Mouse (Mus musculus) kidney, postnatal 0 days (tissue): ENCODE measurements at regions not wholly inside any gene's neighbourhood (a gene's known extent, or its start where the extent isn't known, plus 50 kb on each side); places are given as distances from the start of the nearest gene placed in this dataset.

ENCODE experiments used
- ATAC-seq: fragments of 200-750 bp; cut with Nextera tagmentation; replicated peaks from 2 replicates; pipeline ENCODE4 v1.8.0; 2017; ENCODE audit warnings: low read depth, moderate number of reproducible peaks, moderate TSS enrichment, moderate library complexity; ENCODE audit not compliant: low FRiP score
- DNase-seq: peaks from one replicate; pipeline ENCODE4 v3.0.0-alpha.2; 2016; ENCODE audit warnings: low spot score
- H3K27ac ChIP-seq: fragments of 300-500 bp; sonication (generic); 2 replicates; pipeline ENCODE4 v1.5.1; 2014; ENCODE audit warnings: mild to moderate bottlenecking
- H3K27me3 ChIP-seq: fragments of 300-500 bp; sonication (generic); 2 replicates; pipeline ENCODE4 v1.6.1; 2014; ENCODE audit warnings: low read length, mixed read lengths; ENCODE audit not compliant: insufficient read depth
- H3K36me3 ChIP-seq: fragments of 300-500 bp; sonication (generic); 2 replicates; pipeline ENCODE4 v1.6.1; 2014; ENCODE audit warnings: low read length, mixed read lengths; ENCODE audit not compliant: insufficient read depth
- H3K4me1 ChIP-seq: fragments of 300-500 bp; sonication (generic); replicated peaks from 2 replicates; pipeline ENCODE4 v1.6.1; 2014; ENCODE audit warnings: antibody characterized with exemption, low read length, mixed read lengths; ENCODE audit not compliant: insufficient read depth
- H3K4me2 ChIP-seq: fragments of 300-500 bp; sonication (generic); 2 replicates; pipeline ENCODE4 v1.6.1; 2014; ENCODE audit warnings: mild to moderate bottlenecking, low read length, moderate library complexity, mixed read lengths
- H3K4me3 ChIP-seq: fragments of 300-500 bp; sonication (generic); replicated peaks from 2 replicates; pipeline ENCODE4 v1.5.1; 2014; ENCODE audit warnings: low read depth, low read length
- H3K9ac ChIP-seq: fragments of 300-500 bp; sonication (generic); 2 replicates; pipeline ENCODE4 v1.6.1; 2014; ENCODE audit warnings: low read depth, low read length
- H3K9me3 ChIP-seq: fragments of 300-500 bp; sonication (generic); replicated peaks from 2 replicates; pipeline ENCODE4 v1.6.1; 2016; ENCODE audit warnings: low read length, inconsistent platforms, mixed read lengths
- CTCF ChIP-seq: IDR thresholded peaks from 2 replicates; pipeline ENCODE4 v1.5.1; 2016; ENCODE audit warnings: antibody characterized with exemption, low read depth, mild to moderate bottlenecking, moderate library complexity
- WGBS: fragments of 180-500 bp; shearing (Covaris S2); extraction: QIAGEN DNeasy Blood & Tissue Kit; methylation state at CpG from one replicate; pipeline ENCODE4 v1.1.7; 2014; 5-methylcytosine and 5-hydroxymethylcytosine counted together

DNA sequence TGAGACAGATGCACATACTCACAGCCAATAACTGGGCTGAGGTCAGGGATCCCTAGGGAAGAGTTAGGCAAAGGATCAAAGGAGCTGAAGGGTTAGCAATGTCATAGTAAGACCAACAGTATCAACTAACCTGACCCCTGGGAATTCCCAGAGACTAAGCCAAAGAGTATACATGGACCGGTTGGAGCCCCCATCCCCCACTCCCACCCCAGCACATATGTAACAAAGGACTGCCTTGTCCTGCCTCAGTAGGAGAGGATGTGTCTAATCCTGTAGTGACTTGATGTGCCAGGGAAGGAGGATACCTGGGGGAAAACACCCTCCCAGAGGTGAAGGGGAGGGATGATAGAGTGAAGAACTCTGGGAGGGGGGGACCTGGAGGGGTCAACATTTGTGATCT, 119.4 kb upstream of the Gimd1 start:
- DNase-seq (no peak), ATAC-seq (no peak)
- no peak for TF ChIP-seq CTCF
- H3K9ac ChIP-seq: no peak overlapping the region
- no peak overlapping the region for H3K4me2 ChIP-seq
- no peak overlapping the region for H3K4me3 ChIP-seq
- H3K36me3 ChIP-seq: no peaks in the 10 kb centered on the region
- no peaks in the 10 kb centered on the region for H3K27me3 ChIP-seq
- H3K9me3 ChIP-seq: no peaks in the 10 kb centered on the region
- no peak overlapping the region for H3K27ac ChIP-seq
- WGBS: 44% methylated on average over 1 of the region's 1 CpGs
- H3K4me1 ChIP-seq: no peaks in the 10 kb centered on the region

DNA sequence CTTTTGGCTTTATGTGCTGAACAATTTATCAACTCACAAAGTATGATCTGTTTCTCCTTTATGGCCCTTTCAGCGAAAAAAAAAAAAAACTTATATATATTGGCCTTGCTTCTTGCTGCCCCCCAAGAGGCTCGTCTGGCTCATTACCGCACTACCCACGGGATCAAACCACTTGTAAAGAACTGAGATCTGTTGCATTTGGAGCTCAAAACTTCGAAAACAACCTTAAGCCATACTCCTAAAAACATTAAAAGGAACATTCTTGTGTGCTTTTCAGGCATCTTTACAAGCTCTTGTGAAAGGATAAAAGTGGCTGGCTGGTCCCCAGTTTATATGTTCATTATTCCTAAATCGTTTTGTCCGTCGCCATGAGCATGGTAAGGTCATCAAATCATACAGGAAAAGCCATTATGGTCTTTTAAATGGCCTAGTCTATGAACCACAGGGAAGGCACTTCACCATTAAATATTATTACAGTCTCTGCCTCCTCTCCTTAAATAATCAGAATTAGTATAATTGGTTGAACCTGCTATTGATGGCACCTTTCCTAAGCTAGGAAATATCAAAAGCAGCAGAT, 117.0 kb upstream of the Gimd1 start:
- H3K9ac ChIP-seq: no peak overlapping the region
- 77% methylated on average over 8 of the region's 8 CpGs for WGBS
- H3K4me3 ChIP-seq: no peak overlapping the region
- H3K4me2 ChIP-seq: no peak overlapping the region
- DNase-seq: no peak
- no peaks in the 10 kb centered on the region for H3K27me3 ChIP-seq
- H3K36me3 ChIP-seq: no peaks in the 10 kb centered on the region
- no peaks in the 10 kb centered on the region for H3K9me3 ChIP-seq
- H3K4me1 ChIP-seq: no peaks in the 10 kb centered on the region
- no peak for ATAC-seq
- H3K27ac ChIP-seq: no peak overlapping the region
- TF ChIP-seq CTCF: no peak

DNA sequence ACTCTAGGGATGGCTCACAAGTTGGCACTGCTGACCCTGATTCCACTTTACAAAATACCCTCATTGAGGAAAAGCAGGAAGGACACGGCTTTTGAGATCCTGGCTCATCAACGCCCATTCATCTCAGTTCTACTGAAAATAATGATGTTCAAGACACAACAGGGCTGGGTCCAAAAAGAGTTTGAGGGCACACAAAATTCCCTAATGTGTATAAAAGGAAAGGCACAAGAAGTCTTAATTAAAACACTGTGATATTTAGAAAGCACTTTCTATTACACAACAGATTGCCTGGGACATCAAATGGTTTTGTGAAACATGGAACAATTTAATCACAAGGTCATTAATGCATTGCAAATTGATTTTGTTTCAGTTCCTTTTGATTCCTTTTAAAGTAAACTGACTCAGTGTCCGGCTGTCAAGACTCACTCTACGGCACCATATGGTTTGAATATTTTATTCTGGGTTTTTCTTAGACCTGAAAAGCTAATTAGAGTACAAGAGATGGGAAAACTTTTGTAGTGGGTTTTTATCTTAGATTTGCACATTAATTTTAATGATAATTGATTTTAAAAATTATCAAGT, 96.2 kb upstream of the Gimd1 start:
- ATAC-seq (no peak), DNase-seq (no peak)
- H3K27me3 ChIP-seq: no peaks in the 10 kb centered on the region
- H3K9ac ChIP-seq: no peak overlapping the region
- no peaks in the 10 kb centered on the region for H3K9me3 ChIP-seq
- no peaks in the 10 kb centered on the region for H3K4me1 ChIP-seq
- H3K4me2 ChIP-seq: no peak overlapping the region
- no peak overlapping the region for H3K4me3 ChIP-seq
- no peak for TF ChIP-seq CTCF
- WGBS: 85% methylated on average over 4 of the region's 4 CpGs
- no peak overlapping the region for H3K27ac ChIP-seq
- H3K36me3 ChIP-seq: no peaks in the 10 kb centered on the region

DNA sequence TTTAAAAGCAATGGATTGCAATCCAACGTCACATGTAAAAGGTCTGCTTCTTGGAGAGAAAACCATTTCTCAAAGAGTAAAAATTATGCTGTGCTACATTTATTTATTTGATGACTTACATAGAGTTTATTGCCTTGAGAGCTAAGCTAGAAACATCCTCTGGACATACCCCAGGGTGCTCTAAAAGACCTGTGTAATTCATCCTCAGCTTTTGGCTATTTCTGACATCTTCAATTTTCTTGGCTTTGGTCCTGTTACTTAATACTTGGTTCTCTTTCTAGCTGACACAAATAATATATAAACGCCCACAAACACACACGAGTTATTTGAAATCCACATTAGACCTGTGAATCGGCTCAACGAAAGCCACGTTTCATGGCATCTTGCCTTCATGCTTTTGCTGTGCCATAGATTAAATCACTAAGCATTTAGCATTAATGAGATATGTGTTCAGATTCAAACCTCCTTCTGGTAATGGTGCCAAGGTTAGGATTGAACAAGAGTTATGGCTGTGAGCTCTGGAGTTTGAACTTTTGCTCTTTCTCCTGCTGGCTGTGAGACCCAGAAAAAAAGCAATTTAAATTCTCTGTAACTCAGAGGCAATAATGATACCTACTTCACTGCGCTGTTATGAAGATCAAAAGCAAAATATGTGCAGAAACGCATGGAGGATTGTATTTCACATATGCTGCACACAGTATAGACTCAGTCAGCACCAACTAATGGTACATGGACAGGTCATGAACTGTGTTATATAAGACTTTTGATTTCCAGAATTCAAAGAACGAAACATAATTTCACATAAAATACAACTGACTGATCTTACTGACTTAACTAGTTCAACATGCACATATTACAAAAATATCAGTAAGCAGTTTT, 89.6 kb upstream of the Gimd1 start:
- H3K9me3 ChIP-seq: no peaks in the 10 kb centered on the region
- no peak overlapping the region for H3K4me2 ChIP-seq
- H3K4me3 ChIP-seq: no peak overlapping the region
- H3K27ac ChIP-seq: no peak overlapping the region
- ATAC-seq: no peak
- H3K27me3 ChIP-seq: no peaks in the 10 kb centered on the region
- H3K36me3 ChIP-seq: no peaks in the 10 kb centered on the region
- H3K9ac ChIP-seq: no peak overlapping the region
- no peaks in the 10 kb centered on the region for H3K4me1 ChIP-seq
- WGBS: 68% methylated on average over 9 of the region's 9 CpGs
- no peak for TF ChIP-seq CTCF
- no peak for DNase-seq

DNA sequence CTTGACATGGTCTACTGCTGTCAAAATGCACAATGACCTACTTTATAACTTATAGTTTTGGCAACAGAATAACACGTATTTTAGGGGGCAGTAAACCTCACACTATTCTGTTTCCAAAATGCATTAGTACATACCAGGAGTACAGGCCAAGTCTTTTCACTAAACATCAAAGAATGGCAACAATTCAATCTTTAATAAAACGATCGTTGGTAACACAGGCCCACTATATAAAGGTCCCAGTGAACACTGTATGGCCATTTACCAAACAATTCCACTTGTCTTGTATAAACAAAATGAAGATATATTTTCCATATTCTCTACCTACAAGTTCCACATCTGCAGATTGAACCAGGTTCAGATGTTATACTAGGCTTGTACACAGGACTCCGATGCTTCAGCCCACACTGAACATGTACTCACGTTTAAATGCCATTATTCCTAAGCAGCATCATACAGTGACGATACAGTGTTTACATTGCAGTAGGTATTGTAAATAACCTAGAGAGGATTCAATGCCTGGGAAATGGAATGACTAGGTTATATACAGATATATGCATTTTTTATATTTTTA, 78.3 kb upstream of the Gimd1 start:
- DNase-seq (no peak), ATAC-seq (no peak)
- Histone ChIP-seq H3K4me1 (no peaks in the 10 kb centered on the region), H3K4me3 (no peak overlapping the region), H3K9me3 (no peaks in the 10 kb centered on the region), H3K4me2 (no peak overlapping the region), H3K27ac (no peak overlapping the region), H3K27me3 (no peaks in the 10 kb centered on the region), H3K9ac (no peak overlapping the region), H3K36me3 (no peaks in the 10 kb centered on the region)
- WGBS: 75% methylated on average over 6 of the region's 6 CpGs
- no peak for TF ChIP-seq CTCF

DNA sequence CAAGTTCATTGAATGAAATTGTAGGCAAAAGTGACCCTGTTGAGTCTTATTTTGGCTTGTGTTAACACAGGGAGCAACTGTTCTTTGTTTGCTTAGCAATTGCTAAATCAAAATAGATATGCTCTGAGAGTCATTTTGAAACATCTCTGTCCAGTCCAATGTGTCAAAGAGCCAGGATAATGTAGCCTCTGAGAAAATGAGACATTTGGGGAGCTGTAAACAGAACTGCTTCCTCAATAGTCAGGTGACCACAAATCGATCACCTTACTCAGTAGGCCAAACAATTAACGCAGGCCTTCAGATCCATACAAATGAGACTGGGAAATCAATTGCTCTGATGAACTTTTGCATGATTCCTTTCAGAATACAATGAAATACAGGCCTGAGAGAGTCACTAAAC, 63.9 kb upstream of the Gimd1 start:
- no peak for TF ChIP-seq CTCF
- Histone ChIP-seq H3K4me1 (no peaks in the 10 kb centered on the region), H3K4me3 (no peak overlapping the region), H3K27ac (no peak overlapping the region), H3K4me2 (no peak overlapping the region), H3K27me3 (no peaks in the 10 kb centered on the region), H3K36me3 (no peaks in the 10 kb centered on the region), H3K9me3 (no peaks in the 10 kb centered on the region), H3K9ac (no peak overlapping the region)
- ATAC-seq (no peak), DNase-seq (no peak)
- 91% methylated on average over 2 of the region's 2 CpGs for WGBS
